Mouse (Mus musculus) lung, adult 2 months (tissue): ENCODE results near the gene 1700122O11Rik. TPM values are rescaled to one million over a fixed set of nuclear protein-coding genes. Genes with fewer than 3 reads are reported as not detected.

Experiments
- DNase-seq: peaks from one replicate; pipeline ENCODE4 v3.0.0; 2022
- H3K4me1 ChIP-seq: fragments of 200-500 bp; 2 replicates; pipeline ENCODE4 v1.6.1; 2011; ENCODE audit warnings: low read length; ENCODE audit not compliant: control insufficient read depth, insufficient read depth
- H3K4me3 ChIP-seq: fragments of 200-500 bp; replicated peaks from 2 replicates; pipeline ENCODE3; 2011; ENCODE audit warnings: low read depth, mild to moderate bottlenecking, control low read depth, low read length; ENCODE audit errors: extremely low read depth
- CTCF ChIP-seq: fragments of 200-500 bp; IDR thresholded peaks from 2 replicates; pipeline ENCODE4 v1.5.1; 2011; ENCODE audit warnings: mild to moderate bottlenecking, low read length, control low read depth; ENCODE audit not compliant: insufficient read depth
- POLR2A ChIP-seq: fragments of 200-500 bp; IDR thresholded peaks from 2 replicates; pipeline ENCODE4 v1.6.1; 2011; ENCODE audit warnings: low read depth, mild to moderate bottlenecking, control low read depth, low read length, borderline replicate concordance; ENCODE audit errors: extremely low read depth
- WGBS: fragments of 180-500 bp; shearing (Covaris S2); methylation state at CpG from one replicate; pipeline ENCODE4 v1.1.7; 2018; 5-methylcytosine and 5-hydroxymethylcytosine counted together
- polyA plus RNA-seq: library from polyadenylated mRNA; depleted of rRNA; stranded (reverse); fragments of >200 nt; gene quantifications from 2 replicates; pipeline ENCODE4 v1.2.3, GENCODE M21; 2012

Gene 1700122O11Rik
- polyA plus RNA-seq, 1 experiment = not detected

- WGBS = 18% methylated on average over 42 of the region's 42 CpGs
- Histone ChIP-seq H3K4me1 (0 out of 2 replicates have a peak, but pooled peaks cover 2% of the 10 kb centered on the region), H3K4me3 (no peak overlapping the region)
- DNase-seq = peak; percentile 42
- TF ChIP-seq CTCF (peak; percentile 13; the same call in 1 of the 2 replicates), POLR2A (no peak)
Observed at GRCm38 (mm10) chr17:48031521-48032430, 6.3 kb downstream of the 1700122O11Rik start.

- WGBS = 26% methylated on average over 12 of the region's 12 CpGs
- TF ChIP-seq POLR2A = no peak
- no peak for TF ChIP-seq CTCF
- Histone ChIP-seq H3K4me1 (0 out of 2 replicates have a peak, but pooled peaks cover 2% of the 10 kb centered on the region), H3K4me3 (no peak overlapping the region)
- DNase-seq = no peak
Observed at GRCm38 (mm10) chr17:48029241-48029640, 8.9 kb downstream of the 1700122O11Rik start.

- TF ChIP-seq CTCF (no peak), POLR2A (no peak)
- 74% methylated on average over 5 of the region's 5 CpGs for WGBS
- DNase-seq = no peak
- no peak overlapping the region for H3K4me3 ChIP-seq
- H3K4me1 ChIP-seq = 0 out of 2 replicates have a peak, but pooled peaks cover 2% of the 10 kb centered on the region
Observed at GRCm38 (mm10) chr17:48028250-48028649, 9.8 kb downstream of the 1700122O11Rik start.

- WGBS = 51% methylated on average over 6 of the region's 6 CpGs
- 0 out of 2 replicates have a peak, but pooled peaks cover 2% of the 10 kb centered on the region for H3K4me1 ChIP-seq
- TF ChIP-seq CTCF (no peak), POLR2A (no peak)
- no peak overlapping the region for H3K4me3 ChIP-seq
- no peak for DNase-seq
Observed at GRCm38 (mm10) chr17:48027677-48028076, 10.4 kb downstream of the 1700122O11Rik start.

- no peak overlapping the region for H3K4me3 ChIP-seq
- H3K4me1 ChIP-seq = 0 out of 2 replicates have a peak, but pooled peaks cover 2% of the 10 kb centered on the region
- DNase-seq = no peak
- WGBS = 97% methylated on average over 5 of the region's 5 CpGs
- TF ChIP-seq POLR2A (no peak), CTCF (no peak)
Observed at GRCm38 (mm10) chr17:48027019-48027418, 11.1 kb downstream of the 1700122O11Rik start.

GRCm38 (mm10) chr17:48024045-48024444 lies 14.0 kb downstream of the 1700122O11Rik start:
- WGBS = 68% methylated on average over 8 of the region's 8 CpGs
- DNase-seq = no peak
- Histone ChIP-seq H3K4me3 (no peak overlapping the region), H3K4me1 (peaks cover 5% of the 10 kb centered on the region)
- TF ChIP-seq POLR2A = no peak

- WGBS = 6% methylated on average over 2 of the region's 2 CpGs
- Histone ChIP-seq H3K4me3 (no peak overlapping the region), H3K4me1 (peaks cover 5% of the 10 kb centered on the region)
- peak; percentile 62 for DNase-seq
- TF ChIP-seq POLR2A = no peak
- TF ChIP-seq CTCF = no peak
Observed at GRCm38 (mm10) chr17:48019585-48019984, 18.5 kb downstream of the 1700122O11Rik start.

- DNase-seq = no peak
- Histone ChIP-seq H3K4me1 (peaks cover 5% of the 10 kb centered on the region), H3K4me3 (no peak overlapping the region)
- WGBS = 72% methylated on average over 5 of the region's 5 CpGs
- TF ChIP-seq CTCF (no peak), POLR2A (no peak)
Observed at GRCm38 (mm10) chr17:48016566-48016965, 21.5 kb downstream of the 1700122O11Rik start.

- WGBS = 64% methylated on average over 10 of the region's 10 CpGs
- H3K4me3 ChIP-seq = no peak overlapping the region
Observed at GRCm38 (mm10) chr17:48012561-48012960, 25.5 kb downstream of the 1700122O11Rik start.

More at GRCm38 (mm10) chr17:48012561-48012960, 25.5 kb downstream of the 1700122O11Rik start:
- DNase-seq = no peak
- H3K4me1 ChIP-seq = no peaks in the 10 kb centered on the region
- TF ChIP-seq POLR2A (no peak), CTCF (no peak)
